Mouse (Mus musculus) lung, adult 2 months (tissue): Measurements from ENCODE around the gene Plppr3. TPM values are rescaled to one million over a fixed set of nuclear protein-coding genes. Genes with fewer than 3 reads are reported as not detected.

Experiments used
- DNase-seq: peaks from one replicate; pipeline ENCODE4 v3.0.0; 2022
- H3K4me1 ChIP-seq: fragments of 200-500 bp; 2 replicates; pipeline ENCODE4 v1.6.1; 2011; ENCODE audit warnings: low read length; ENCODE audit not compliant: control insufficient read depth, insufficient read depth
- H3K4me3 ChIP-seq: fragments of 200-500 bp; replicated peaks from 2 replicates; pipeline ENCODE3; 2011; ENCODE audit warnings: low read depth, mild to moderate bottlenecking, control low read depth, low read length; ENCODE audit errors: extremely low read depth
- CTCF ChIP-seq: fragments of 200-500 bp; IDR thresholded peaks from 2 replicates; pipeline ENCODE4 v1.5.1; 2011; ENCODE audit warnings: mild to moderate bottlenecking, low read length, control low read depth; ENCODE audit not compliant: insufficient read depth
- POLR2A ChIP-seq: fragments of 200-500 bp; IDR thresholded peaks from 2 replicates; pipeline ENCODE4 v1.6.1; 2011; ENCODE audit warnings: low read depth, mild to moderate bottlenecking, control low read depth, low read length, borderline replicate concordance; ENCODE audit errors: extremely low read depth
- WGBS: fragments of 180-500 bp; shearing (Covaris S2); methylation state at CpG from one replicate; pipeline ENCODE4 v1.1.7; 2018; 5-methylcytosine and 5-hydroxymethylcytosine counted together
- polyA plus RNA-seq: library from polyadenylated mRNA; depleted of rRNA; stranded (reverse); fragments of >200 nt; gene quantifications from 2 replicates; pipeline ENCODE4 v1.2.3, GENCODE M21; 2012

The Plppr3 gene
- polyA plus RNA-seq, 1 experiment, result 8.9 TPM

DNA sequence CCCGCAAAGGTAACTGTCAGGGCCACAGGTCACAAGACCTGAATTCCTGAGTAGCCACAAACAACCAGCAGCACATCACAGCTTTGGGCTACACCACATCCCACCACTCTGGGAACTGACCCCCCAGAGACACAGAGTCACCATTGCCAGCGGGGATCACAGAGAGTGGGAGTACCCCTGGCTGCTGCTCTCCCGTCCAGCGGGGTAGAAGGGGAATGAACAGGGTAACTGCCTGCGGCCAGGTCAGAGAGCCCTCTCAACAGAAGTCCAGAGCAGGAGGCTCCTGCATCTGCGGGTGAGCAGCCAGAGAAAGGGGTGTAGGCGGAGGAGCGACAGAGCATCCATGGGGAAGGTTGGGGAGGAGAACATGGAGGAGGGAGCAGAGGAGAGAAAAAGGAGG is 41.6 kb upstream of the Plppr3 start:
- peak overlapping the region; percentile 89 for H3K4me3 ChIP-seq
- no peak for TF ChIP-seq CTCF
- no peak for TF ChIP-seq POLR2A
- DNase-seq, result no peak
- WGBS, result 4% methylated on average over 8 of the region's 8 CpGs
- peaks cover 13% of the 10 kb centered on the region for H3K4me1 ChIP-seq

GRCm38 (mm10) chr10:79914948-79915596 is 40.6 kb upstream of the Plppr3 start:
- Histone ChIP-seq H3K4me1 (peaks cover 13% of the 10 kb centered on the region), H3K4me3 (no peak overlapping the region)
- TF ChIP-seq CTCF (no peak), POLR2A (no peak)
- no peak for DNase-seq
- WGBS, result 49% methylated on average over 7 of the region's 7 CpGs

- DNase-seq, result no peak
- TF ChIP-seq POLR2A, result no peak
- no peak for TF ChIP-seq CTCF
- peaks cover 14% of the 10 kb centered on the region for H3K4me1 ChIP-seq
- WGBS, result 64% methylated on average over 11 of the region's 11 CpGs
- no peak overlapping the region for H3K4me3 ChIP-seq
Observed at GRCm38 (mm10) chr10:79914131-79914947, 39.9 kb upstream of the Plppr3 start.

- no peak for DNase-seq
- 77% methylated on average over 20 of the region's 20 CpGs for whole genome bisulfite sequencing
- H3K4me1 ChIP-seq, result peaks cover 14% of the 10 kb centered on the region
- TF ChIP-seq POLR2A (no peak), CTCF (no peak)
- no peak overlapping the region for H3K4me3 ChIP-seq
Observed at GRCm38 (mm10) chr10:79912412-79912811, 38.0 kb upstream of the Plppr3 start.

DNA sequence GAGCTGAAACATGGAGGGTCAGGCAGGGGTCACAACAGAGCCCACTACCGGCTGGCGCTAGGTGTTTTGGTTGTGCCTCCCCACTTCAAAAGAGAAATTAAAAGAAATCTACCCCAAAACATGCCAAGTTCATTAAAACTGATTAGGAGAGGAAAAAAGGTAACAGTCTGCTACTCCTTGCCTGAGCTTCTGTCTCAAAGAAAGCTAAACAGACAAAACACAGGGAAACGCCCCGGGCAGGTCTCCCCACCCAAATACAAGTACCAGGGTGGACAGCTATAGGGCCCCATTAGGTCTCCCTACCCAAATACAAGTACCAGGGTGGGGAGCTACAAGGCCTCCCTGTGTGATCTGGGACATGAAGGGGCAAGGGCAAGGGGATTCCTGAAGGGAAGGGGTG is 36.1 kb upstream of the Plppr3 start, which contains the start of gene Gm26602:
Gene Gm26602 (plus strand): TSS at position 301 of the 400 bp plus-strand sequence.
- DNase-seq, result no peak
- TF ChIP-seq CTCF, result no peak
- no peak for TF ChIP-seq POLR2A
- 96% methylated on average over 4 of the region's 4 CpGs for WGBS
- Histone ChIP-seq H3K4me1 (peaks cover 7% of the 10 kb centered on the region), H3K4me3 (no peak within 1 kb of the TSS)

DNA sequence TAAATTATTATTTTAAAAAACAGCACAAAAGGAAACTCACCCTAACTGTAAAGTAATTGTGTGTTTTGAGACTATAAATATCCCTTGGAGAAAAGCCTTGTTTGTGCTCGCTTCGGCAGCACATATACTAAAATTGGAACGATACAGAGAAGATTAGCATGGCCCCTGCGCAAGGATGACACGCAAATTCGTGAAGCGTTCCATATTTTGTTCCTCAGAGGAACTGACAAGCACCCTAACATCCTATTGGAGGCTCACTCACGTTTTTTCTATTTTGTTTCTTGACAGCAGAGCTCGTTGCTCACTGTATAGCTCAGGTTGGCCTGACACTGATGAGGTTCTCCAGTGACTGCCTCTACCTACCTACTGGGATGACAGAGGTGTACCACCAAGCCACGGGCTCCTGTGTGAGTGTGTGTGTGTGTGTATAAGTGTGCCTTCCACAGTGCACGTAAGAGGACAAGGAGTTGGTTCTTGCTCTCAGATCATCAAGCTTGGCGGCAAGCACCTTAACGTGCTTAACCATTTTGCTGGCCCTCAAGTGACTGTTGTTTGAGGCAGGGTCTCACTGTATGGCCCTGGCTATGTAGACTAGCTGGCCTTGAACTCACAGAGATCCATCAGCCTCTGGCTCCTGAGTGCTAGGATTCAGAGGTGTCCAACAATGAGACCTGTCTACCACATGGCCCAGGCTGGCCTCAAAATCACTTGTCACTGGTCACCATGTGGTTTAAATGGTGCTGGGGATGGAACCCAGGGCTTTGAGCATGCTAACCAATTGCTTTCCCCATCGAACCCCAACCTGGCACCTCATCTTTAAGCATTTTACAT is 34.9 kb upstream of the Plppr3 start:
- Histone ChIP-seq H3K4me1 (peaks cover 3% of the 10 kb centered on the region), H3K4me3 (no peak overlapping the region)
- TF ChIP-seq CTCF, result no peak
- TF ChIP-seq POLR2A, result no peak
- 22% methylated on average over 14 of the region's 14 CpGs for WGBS
- peak; percentile 46 for DNase-seq

DNA sequence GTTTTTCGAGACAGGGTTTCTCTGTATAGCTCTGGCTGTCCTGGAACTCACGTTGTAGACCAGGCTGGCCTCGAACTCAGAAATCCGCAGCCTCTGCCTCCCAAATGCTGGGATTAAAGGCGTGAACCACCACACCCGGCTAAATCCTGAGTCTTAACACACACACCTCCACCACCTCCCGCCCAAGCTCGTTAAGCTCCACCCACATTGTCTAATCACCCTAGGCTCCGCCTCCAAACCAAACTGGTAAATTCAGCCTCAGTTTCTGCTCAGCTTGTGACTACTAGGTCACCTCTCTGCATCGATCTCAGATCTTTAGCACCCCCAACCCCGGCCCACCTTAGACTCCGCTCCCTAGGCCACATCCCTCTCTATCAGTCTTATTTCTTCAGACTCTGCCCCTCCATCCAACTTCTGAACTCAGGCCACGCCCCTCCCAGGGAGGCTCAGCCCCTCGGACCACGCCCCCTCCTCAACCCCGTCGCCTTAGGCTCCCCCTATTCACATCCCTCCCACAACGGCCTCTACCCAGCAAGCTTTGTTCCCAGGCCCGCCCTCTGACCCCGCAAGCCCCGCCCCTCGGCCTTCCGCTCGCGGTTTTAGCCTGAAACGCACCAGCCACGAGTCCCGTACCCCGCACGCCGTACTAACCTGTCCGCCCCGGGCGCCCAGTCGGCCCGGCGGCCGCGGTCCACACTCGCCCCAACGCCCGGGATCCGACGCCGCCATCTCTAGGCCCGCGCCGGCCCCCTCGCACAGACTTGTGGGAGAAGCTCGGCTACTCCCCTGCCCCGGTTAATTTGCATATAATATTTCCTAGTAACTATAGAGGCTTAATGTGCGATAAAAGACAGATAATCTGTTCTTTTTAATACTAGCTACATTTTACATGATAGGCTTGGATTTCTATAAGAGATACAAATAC is 34.0 kb upstream of the Plppr3 start, which contains the start of gene Med16:
Gene Med16 (minus strand): TSS at position 757 of the 925 bp plus-strand sequence.
- peak; percentile 99 for DNase-seq
- peak; percentile 38; the same call in 1 of the 2 replicates for TF ChIP-seq POLR2A
- TF ChIP-seq CTCF, result no peak
- peak within 1 kb of the TSS; percentile 91 for H3K4me3 ChIP-seq
- WGBS, result 1% methylated on average over 52 of the region's 52 CpGs
- H3K4me1 ChIP-seq, result peaks cover 3% of the 10 kb centered on the region

DNA sequence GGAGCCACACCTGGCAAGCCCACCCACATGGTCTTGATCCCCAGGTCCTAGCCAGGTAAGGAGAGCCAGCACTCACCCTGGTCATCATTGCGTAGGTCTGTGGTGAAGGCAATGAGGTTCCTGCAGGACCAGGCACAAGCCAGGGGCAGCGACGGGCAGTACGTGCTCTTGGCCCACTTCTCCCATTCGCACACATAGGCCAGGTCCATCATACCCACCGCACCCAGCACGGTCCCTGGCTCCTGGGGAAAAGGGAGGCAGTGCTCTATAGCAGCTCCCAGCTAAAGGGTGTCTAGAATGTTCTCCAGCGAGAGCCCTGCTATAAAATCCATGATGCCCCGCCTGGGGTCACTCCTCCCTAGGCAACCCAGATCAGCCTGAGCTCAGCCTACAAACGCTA is 33.0 kb upstream of the Plppr3 start:
- DNase-seq, result no peak
- Histone ChIP-seq H3K4me3 (no peak overlapping the region), H3K4me1 (peaks cover 3% of the 10 kb centered on the region)
- WGBS, result 93% methylated on average over 10 of the region's 10 CpGs
- TF ChIP-seq CTCF (no peak), POLR2A (no peak)

DNA sequence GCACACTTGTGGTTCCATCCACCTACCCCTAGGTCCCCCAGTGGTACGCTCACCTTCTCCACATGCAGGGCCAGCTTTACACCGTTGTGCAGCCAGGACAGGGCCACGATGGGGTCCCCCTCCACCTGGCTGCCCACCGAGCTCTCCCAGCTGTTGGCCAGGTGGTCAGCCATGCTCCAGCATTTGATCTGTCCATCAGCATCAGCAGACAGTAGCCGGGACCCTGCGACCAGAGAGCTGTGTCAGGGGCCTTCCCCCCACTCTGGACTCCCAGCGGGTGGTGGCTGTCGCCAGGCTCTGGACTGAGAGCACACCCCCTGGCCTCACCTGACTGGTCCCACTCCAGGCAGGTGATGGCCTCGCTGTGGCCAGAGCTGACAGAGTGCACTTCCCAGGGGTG is 32.3 kb upstream of the Plppr3 start:
- Histone ChIP-seq H3K4me3 (no peak overlapping the region), H3K4me1 (peaks cover 3% of the 10 kb centered on the region)
- TF ChIP-seq POLR2A (no peak), CTCF (no peak)
- no peak for DNase-seq
- WGBS, result 89% methylated on average over 9 of the region's 9 CpGs
